Mouse (Mus musculus) neural tube, embryonic 14.5 days (tissue): ENCODE measurements around the gene Olfr560. TPM values are rescaled to one million over a fixed set of nuclear protein-coding genes. Genes with fewer than 3 reads are reported as not detected.

Experiments
- polyA plus RNA-seq: library from polyadenylated mRNA; unstranded; fragments of >200 nt; fragmentation: Nextera tagmentation; extraction: Ambion mirVana; gene quantifications from 2 replicates; pipeline ENCODE4 v1.2.1, GENCODE M21; 2014

Gene Olfr560
- polyA plus RNA-seq, 1 experiment from 2014 or later, result not detected

Other genes starting within 250 kb of the Olfr560 start
- not detected in 2 replicates for gene Olfr547, start 224.6 kb downstream of the Olfr560 start, polyA plus RNA-seq
- gene Olfr548-ps1, start 218.5 kb downstream of the Olfr560 start, polyA plus RNA-seq, result not detected in 2 replicates
- gene Olfr549, start 209.5 kb downstream of the Olfr560 start, polyA plus RNA-seq, result not detected in 2 replicates
- gene Trim21, start 193.9 kb downstream of the Olfr560 start, polyA plus RNA-seq, result 0.11 and 0.58 TPM in 2 replicates
- not detected in 2 replicates for gene Olfr550, start 187.9 kb downstream of the Olfr560 start, polyA plus RNA-seq
- gene Olfr551, start 167.5 kb downstream of the Olfr560 start, polyA plus RNA-seq, result not detected in 2 replicates
- gene Olfr552, start 161.6 kb downstream of the Olfr560 start, polyA plus RNA-seq, result not detected in 2 replicates
- gene Olfr553, start 141.1 kb downstream of the Olfr560 start, polyA plus RNA-seq, result not detected in 2 replicates
- gene Olfr554, start 120.9 kb downstream of the Olfr560 start, polyA plus RNA-seq, result not detected in 2 replicates
- not detected in 2 replicates for gene Olfr555, start 100.5 kb downstream of the Olfr560 start, polyA plus RNA-seq
- not detected in 2 replicates for gene Olfr556, start 94.5 kb downstream of the Olfr560 start, polyA plus RNA-seq
- 8.0 and 8.7 TPM in 2 replicates for gene Trim68, start 72.0 kb downstream of the Olfr560 start, polyA plus RNA-seq
- not detected in 2 replicates for gene Olfr557, start 63.5 kb downstream of the Olfr560 start, polyA plus RNA-seq
- gene Olfr558, start 57.2 kb downstream of the Olfr560 start, polyA plus RNA-seq, result 0.12 and 0.36 TPM in 2 replicates
- gene Olfr33, start 40.3 kb downstream of the Olfr560 start, polyA plus RNA-seq, result not detected in 2 replicates
- gene Olfr559, start 31.9 kb downstream of the Olfr560 start, polyA plus RNA-seq, result not detected in 2 replicates
- gene Olfr78, start 105 bp upstream of the Olfr560 start, polyA plus RNA-seq, result 0.19 TPM in 1 of 2 replicates, not detected in the other
- gene Olfr561, start 11.9 kb upstream of the Olfr560 start, polyA plus RNA-seq, result not detected in 2 replicates
- not detected in 2 replicates for gene Olfr564, start 44.1 kb upstream of the Olfr560 start, polyA plus RNA-seq
- not detected in 2 replicates for gene Olfr566, start 99.4 kb upstream of the Olfr560 start, polyA plus RNA-seq
- not detected in 2 replicates for gene Olfr568, start 117.8 kb upstream of the Olfr560 start, polyA plus RNA-seq
- not detected in 2 replicates for gene Olfr569, start 131.5 kb upstream of the Olfr560 start, polyA plus RNA-seq
- gene Olfr570, start 135.2 kb upstream of the Olfr560 start, polyA plus RNA-seq, result not detected in 2 replicates
- gene Olfr571, start 158.2 kb upstream of the Olfr560 start, polyA plus RNA-seq, result 0.18 TPM in 1 of 2 replicates, not detected in the other
- gene Olfr572, start 165.0 kb upstream of the Olfr560 start, polyA plus RNA-seq, result not detected in 2 replicates
- not detected in 2 replicates for gene Olfr573-ps1, start 183.2 kb upstream of the Olfr560 start, polyA plus RNA-seq
- gene Olfr574, start 189.1 kb upstream of the Olfr560 start, polyA plus RNA-seq, result not detected in 2 replicates
- not detected in 2 replicates for gene Olfr575, start 199.4 kb upstream of the Olfr560 start, polyA plus RNA-seq
- gene Olfr576, start 203.3 kb upstream of the Olfr560 start, polyA plus RNA-seq, result not detected in 2 replicates
- gene Olfr577, start 216.6 kb upstream of the Olfr560 start, polyA plus RNA-seq, result not detected in 2 replicates
- gene Olfr578, start 230.0 kb upstream of the Olfr560 start, polyA plus RNA-seq, result not detected in 2 replicates